Mouse (Mus musculus) lung, postnatal 10 days (tissue): ENCODE data around the gene Tex26.

Source experiments
- DNase-seq: peaks from one replicate; pipeline ENCODE4 v3.0.0; 2021

Tex26 gene

DNA sequence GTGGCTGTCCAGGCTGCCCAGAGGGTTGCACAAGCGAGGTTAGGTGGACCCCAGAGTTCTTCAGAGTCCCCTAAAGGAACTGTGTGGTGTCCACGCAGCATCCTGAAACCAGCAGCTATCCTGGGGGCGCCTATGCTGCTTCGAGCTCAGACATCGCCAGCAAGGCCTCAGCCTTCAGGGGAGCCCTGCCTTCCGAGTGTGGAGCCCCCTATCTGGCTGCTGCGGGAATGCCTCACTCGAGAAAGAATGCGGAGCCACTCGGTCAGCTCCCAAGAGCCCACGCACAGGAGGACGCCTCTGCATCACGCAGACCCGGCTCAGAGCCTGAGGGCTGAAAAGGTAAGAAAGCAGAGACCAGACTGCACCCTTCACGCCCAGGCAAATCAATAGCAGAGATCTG, 50.8 kb downstream of the Tex26 start:
- no peak for DNase-seq

GRCm38 (mm10) chr5:149495655-149496054, 56.2 kb downstream of the Tex26 start:
- DNase-seq, result no peak

DNA sequence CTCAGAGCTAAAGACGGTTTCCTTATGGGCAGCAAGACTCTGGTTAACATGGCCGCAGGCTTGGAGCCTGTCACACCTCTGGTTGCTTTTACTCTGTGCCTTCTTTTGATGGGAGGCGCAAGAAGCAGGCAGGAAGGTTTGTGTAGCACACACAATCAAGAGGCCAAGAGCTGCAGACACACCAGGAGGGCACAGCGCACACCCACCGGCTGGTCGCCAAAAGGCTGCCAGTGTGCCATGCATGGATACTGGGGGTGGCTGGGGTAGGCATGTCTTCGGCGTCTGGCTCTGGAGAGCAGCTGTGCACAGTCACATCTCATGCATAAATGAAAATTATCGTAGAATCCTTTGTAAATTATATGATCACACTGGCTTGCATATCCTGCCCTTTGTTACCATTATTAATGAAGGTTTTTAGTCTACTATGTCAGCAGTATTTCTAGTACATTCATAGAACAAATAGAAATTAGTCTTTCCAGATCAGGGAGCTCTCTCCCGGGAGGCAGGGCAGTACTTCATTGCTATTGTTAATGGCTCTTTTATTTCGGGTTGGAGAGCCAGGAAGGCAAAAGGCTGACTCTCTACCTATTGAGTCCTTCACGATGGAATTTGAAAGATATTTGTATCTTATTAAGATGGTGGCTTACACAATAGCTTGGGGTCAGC, 57.1 kb downstream of the Tex26 start:
- no peak for DNase-seq

GRCm38 (mm10) chr5:149499936-149500335, 60.5 kb downstream of the Tex26 start:
- no peak for DNase-seq

DNA sequence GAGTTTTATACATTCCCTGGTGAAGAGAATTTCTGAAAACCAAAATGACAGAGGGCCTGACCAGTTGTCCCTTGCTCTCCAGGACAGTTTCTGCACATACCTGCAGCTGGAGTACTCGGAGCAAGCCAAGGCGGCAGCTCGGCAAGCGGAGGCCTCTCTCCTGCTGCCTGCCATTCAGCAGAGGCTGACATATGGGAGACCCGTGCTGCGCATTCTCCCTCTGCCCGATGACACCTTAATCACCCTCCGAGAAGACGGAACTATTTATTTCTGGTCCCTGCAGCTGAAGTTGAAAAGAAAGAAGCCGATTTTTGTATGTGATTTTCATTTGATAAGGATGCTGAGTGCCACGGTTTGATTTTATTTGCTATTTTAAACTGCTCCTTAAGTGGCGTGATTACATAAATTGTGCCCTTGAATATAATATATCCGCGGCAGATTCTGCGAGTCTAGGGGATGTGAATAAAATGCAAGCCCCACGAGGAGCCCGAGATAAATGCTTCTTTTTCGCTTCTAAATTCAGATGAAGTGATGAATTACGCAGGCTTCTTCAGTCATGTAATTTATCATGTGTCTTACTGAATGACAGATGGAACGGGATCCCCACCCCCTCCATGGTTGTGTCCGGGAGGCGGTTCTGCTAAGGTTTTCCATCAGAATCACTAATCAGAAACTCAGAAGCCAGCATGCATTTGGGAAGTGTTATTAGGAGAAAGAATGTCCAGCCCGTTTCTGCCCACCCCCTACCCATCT, 64.1 kb downstream of the Tex26 start:
- no peak for DNase-seq

DNA sequence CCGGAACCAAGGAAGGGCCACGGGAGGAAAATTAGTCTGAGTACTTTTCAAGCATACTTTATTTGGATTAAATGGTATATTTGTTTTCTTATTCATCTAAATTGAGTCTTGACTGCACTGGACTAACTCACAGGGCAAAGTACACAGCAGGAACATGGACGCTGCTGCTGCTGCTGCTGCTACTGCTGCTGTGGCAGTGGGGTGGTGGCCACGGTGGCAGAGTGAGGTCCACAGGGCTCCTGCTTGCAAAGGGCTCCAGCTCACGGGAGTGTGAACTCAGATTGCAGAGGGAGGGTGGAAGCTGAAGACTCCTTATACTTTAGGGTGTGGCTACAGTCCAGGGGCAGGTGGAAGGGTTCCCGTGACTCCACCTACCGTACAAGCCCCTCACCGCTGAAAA, 65.5 kb downstream of the Tex26 start:
- DNase-seq, result no peak

DNA sequence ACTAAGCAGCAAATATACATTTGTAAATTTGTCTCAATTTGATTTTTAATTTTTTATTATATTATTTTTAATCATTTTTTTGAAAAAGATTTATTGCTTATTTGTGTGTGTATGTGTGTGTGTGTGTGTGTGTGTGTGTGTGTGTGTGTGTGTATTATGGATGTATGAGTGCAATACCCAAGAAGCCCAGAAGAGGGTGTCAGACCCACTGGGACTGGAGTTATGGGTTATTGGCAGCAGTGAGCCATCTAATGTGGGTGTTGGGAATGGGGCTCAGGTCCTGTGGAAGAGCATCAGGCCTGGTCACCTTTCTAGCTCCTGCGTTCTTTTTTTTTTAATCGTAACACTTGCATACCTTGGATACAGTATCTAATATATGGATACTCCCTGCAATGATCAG, 66.6 kb downstream of the Tex26 start:
- no peak for DNase-seq

DNA sequence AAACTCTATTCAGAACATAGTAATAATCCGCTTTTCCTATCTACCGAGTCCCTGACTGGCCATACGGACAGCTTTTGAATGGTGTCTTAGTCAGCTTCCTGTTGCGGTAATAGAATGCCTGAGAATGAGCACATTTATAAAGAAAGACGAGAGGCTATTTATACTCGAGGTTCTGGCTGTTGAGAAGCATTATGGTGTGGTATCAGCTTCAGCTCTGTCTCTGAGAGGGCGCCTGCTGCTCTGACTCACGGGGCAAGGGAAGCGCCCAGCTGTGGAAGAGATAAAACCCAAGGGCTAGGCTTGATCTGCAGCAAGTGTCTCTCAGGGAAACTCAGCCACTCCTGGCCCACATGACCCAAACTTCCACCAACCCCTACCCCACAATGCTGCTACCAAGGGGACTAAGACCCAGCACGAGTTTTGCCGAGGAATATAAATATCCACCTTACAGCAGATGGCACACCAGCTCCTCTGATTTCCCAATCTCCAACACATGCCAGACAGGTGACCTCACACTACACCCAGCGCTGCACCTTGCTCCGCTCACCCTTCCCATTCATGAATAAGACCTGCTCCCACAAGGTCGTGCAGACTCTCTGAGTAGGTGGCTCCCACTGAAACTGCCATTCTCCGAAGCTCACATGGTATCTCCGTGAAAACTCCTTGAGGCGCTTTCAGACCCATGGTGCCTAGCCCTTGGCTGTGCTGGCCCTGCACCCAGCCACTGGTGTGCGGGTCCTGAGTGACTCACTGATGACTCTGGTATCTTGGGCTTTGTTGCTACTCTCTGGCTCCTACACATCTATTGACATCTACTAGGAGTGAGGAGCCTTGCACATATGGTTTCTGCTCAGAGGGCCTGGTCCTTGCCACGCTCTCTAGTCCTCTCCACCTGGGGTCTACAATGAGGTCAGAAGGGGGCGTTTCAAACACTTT, 68.9 kb downstream of the Tex26 start:
- no peak for DNase-seq

- DNase-seq, result no peak
Observed at GRCm38 (mm10) chr5:149510323-149510722, 70.9 kb downstream of the Tex26 start.

DNA sequence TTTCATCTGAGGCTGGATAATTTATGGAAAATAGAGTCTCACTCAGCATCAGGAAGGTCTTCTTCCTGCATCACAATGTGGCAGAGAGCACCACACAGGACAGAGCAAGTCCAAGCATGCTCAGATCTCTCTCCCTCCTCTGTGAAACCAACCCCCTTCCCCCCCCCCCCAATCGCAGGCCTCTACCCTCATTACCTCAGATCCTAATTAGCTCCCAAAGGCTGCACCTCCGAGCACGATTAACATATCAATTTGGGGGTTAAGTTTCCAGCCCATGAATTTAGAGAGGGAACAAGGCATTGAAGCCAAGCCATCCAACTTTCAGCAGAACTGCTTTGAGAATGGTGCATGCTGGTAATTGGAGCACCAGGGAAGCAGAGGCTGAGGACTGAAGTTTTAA, 73.2 kb downstream of the Tex26 start:
- no peak for DNase-seq

DNA sequence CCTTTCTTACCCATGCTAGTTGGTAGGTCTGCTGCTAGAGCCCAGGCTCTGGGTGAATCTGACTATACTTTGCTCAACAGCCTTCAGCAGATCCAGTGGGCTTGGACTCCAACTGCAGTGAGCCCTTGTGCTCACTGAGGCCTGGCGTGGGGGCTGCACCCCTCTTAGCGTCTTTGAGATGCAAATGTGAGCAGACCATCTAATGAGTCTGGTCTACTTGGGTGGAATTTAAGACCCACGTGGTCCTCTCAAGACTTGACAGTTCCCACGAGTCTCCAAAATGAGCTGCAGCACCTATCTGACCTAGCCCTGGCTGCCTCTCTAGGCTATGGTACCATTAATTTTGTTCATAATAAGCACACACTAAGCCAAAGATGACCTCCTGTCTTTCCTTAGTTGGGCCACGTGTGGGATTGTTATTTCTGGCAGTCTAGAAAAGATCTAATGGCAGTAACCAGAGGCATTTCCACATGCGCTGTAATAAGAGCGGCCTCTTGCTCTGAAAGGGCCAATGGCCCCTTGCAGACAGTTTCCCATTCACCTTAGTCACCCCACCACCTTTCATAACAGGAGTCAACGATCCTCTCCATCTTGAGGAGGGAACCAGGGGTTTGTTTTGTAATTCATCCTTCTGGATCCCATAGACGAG, 74.1 kb downstream of the Tex26 start:
- DNase-seq, result no peak

DNA sequence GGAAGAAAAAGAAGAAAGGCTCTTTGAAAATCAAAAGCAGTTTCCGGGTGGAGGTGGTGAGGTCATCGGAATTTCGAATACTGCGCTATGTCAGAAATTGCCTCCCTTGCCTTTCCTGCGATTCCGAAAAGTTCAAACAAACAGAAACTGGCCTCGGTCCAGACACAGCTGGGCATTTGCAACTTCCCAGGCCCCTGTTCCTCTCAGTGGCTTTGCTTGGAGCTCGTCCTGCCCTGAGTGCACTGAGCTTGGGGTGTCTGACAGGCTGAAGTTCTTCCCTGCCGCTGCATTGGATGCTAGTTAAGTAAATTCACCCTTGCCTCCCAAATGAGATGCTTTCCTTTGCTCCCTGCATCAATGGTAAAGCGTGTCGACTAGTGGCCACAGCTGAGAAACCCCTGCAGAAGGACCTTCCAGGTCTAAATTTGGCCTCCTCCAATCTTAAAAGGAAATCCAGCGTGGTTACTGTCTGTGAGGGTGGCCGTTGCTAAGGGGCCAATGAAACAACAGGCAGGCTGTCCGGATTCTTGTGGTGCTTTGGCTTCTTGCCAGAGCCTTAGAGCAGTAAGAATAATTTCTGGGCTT, 74.7 kb downstream of the Tex26 start:
- DNase-seq, result peak; percentile 82

- no peak for DNase-seq
Observed at GRCm38 (mm10) chr5:149514890-149515289, 75.4 kb downstream of the Tex26 start.

DNA sequence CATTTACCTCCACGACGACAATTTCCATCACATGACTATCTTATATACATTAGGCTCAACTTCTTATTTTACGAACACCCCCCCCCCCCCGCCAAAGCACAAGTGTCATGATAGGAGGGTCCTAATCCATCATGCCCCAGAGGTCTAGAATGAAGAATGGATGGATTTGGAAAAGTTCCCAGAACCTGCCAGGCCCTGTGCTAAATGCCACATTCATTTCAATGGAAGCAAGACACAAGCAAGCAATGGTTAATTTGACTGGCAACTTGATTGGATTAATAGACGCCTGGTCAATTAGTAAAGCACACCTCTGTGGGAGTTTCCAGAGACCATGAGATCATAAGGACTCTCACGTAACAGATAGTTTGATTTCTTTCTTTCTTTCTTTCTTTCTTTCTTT, 77.7 kb downstream of the Tex26 start:
- no peak for DNase-seq
